ENCODE assay signal across 10 mouse cellular contexts in genomic region chr17:28524009-28524695, GRCm38 (mm10). TPM values are rescaled to one million over a fixed set of nuclear protein-coding genes. Genes with fewer than 3 reads are reported as not detected.
DNase-seq lines count a peak whose midpoint lies in the region; ATAC-seq and TF ChIP-seq lines count a peak whose summit lies in the region.
"Had no signal": no experiment of that assay in that cellular context is flagged by ENCODE, and none has a peak within 500 bp of the region (broad histone marks: within the 10 kb centered on the region; RNA-seq: fewer than 3 reads in every experiment).

No protein-coding gene starts in this region.

- no peak for TF ChIP-seq RAD21 in CH12.LX (IDR thresholded peaks at IDR 0.05; ENCODE audit: low read depth, low read length)

- TF ChIP-seq POLR2A in CH12.LX (IDR thresholded peaks at IDR 0.05; ENCODE audit: low read depth, low read length): no peak

- WGBS in hindbrain, embryonic 10.5 days: 83% methylated on average over 23 of the region's 23 CpGs
- 86% methylated on average over 23 of the region's 23 CpGs for whole genome bisulfite sequencing in hindbrain, embryonic 11.5 days
- WGBS in forebrain, embryonic 16.5 days: 89% methylated on average over 23 of the region's 23 CpGs

- peaks cover 51% of the 10 kb centered on the region for H3K27me3 ChIP-seq in hindbrain, embryonic 10.5 days (ENCODE audit: insufficient read depth, poor library complexity, severe bottlenecking)
- peaks cover 12% of the 10 kb centered on the region; the same call in 1 of the 2 replicates for H3K27me3 ChIP-seq in hindbrain, embryonic 11.5 days (ENCODE audit: control insufficient read depth, insufficient read depth, low read length)
- H3K27me3 ChIP-seq in CH12.LX (replicated peaks): peaks cover 13% of the 10 kb centered on the region
- no peaks in the 10 kb centered on the region; the same call in 1 of the 2 replicates for H3K27me3 ChIP-seq in forebrain, embryonic 16.5 days (replicated peaks; ENCODE audit: control insufficient read depth, insufficient read depth, low read length)

- no peak for ATAC-seq in hindbrain, embryonic 11.5 days (ENCODE audit: low FRiP score)
- ATAC-seq in forebrain, embryonic 16.5 days: no peak
- 0 out of 2 replicates have a peak, but pooled peaks have one; percentile 7 for ATAC-seq in megakaryocyte progenitor cell, adult 5-6 weeks (replicated peaks; ENCODE audit: poor library complexity)

- dilution Hi-C loops in CH12.LX (cut with MboI; ENCODE audit: extremely low pct_ligation_motif_present, extremely low pct_unique_long_range_greater_than_20kb, low sequenced_read_pairs): no loop called here

- TF ChIP-seq CTCF in CH12.LX (conservative IDR thresholded peaks at IDR 0.05 in 1 of 2, IDR thresholded peaks at IDR 0.05 in 1 of 2; ENCODE audit: low read depth in 2 of 2, low read length in 2 of 2): no peak

- no peaks in the 10 kb centered on the region for H3K79me2 ChIP-seq in CH12.LX (replicated peaks; ENCODE audit: control insufficient read depth, extremely low read depth, insufficient read depth, poor library complexity, severe bottlenecking)

- H3K9me3 ChIP-seq in hindbrain, embryonic 10.5 days: no peaks in the 10 kb centered on the region
- H3K9me3 ChIP-seq in hindbrain, embryonic 11.5 days (ENCODE audit: control insufficient read depth, low read length): no peaks in the 10 kb centered on the region
- no peaks in the 10 kb centered on the region for H3K9me3 ChIP-seq in CH12.LX (replicated peaks; ENCODE audit: low read length)
- H3K9me3 ChIP-seq in forebrain, embryonic 16.5 days (ENCODE audit: control insufficient read depth, low read length): no peaks in the 10 kb centered on the region

- H3K27ac ChIP-seq in hindbrain, embryonic 10.5 days: no peak overlapping the region
- H3K27ac ChIP-seq in hindbrain, embryonic 11.5 days (ENCODE audit: low read depth, low read length): no peak overlapping the region
- H3K27ac ChIP-seq in CH12.LX (ENCODE audit: insufficient read depth, low read depth): no peak overlapping the region
- no peak overlapping the region for H3K27ac ChIP-seq in forebrain, embryonic 16.5 days (ENCODE audit: low read length)

- no peak overlapping the region for H3K9ac ChIP-seq in hindbrain, embryonic 11.5 days (ENCODE audit: low read depth, low read length)
- H3K9ac ChIP-seq in CH12.LX (ENCODE audit: insufficient read depth, low read depth): no peak overlapping the region; the same call in 1 of the 2 replicates
- no peak overlapping the region for H3K9ac ChIP-seq in forebrain, embryonic 16.5 days (replicated peaks; ENCODE audit: low read depth, low read length)

- no peak for DNase-seq in hindbrain, embryonic 10.5 days (ENCODE audit: low spot score)
- no peak for DNase-seq in hindbrain, embryonic 11.5 days (ENCODE audit: low spot score)
- no peak for DNase-seq in CH12.LX (ENCODE audit: extremely low read depth)
- no peak for DNase-seq in adrenal gland, adult 8-10 months
- DNase-seq in gastrocnemius, adult 8-10 months (ENCODE audit: low spot score in 2 of 2): no peak
- no peak for DNase-seq in Muller cell, postnatal 12 days (ENCODE audit: inconsistent ontology term)
- DNase-seq: right cerebral cortex, postnatal 14 days had no signal

- peak overlapping the region; percentile 79; the same call in 1 of the 2 replicates for H3K4me3 ChIP-seq in hindbrain, embryonic 10.5 days
- H3K4me3 ChIP-seq in hindbrain, embryonic 11.5 days (ENCODE audit: low read depth, low read length): no peak overlapping the region
- H3K4me3 ChIP-seq in CH12.LX (replicated peaks in 1 of 3; ENCODE audit: low read depth in 2 of 3, low read length in 2 of 3, poor library complexity in 1 of 3): peak overlapping the region in 2 of 3 experiments; percentile 53 to 70
- H3K4me3 ChIP-seq in forebrain, embryonic 16.5 days (replicated peaks; ENCODE audit: low read length): no peak overlapping the region

- H3K36me3 ChIP-seq in hindbrain, embryonic 10.5 days: no peaks in the 10 kb centered on the region
- no peaks in the 10 kb centered on the region for H3K36me3 ChIP-seq in hindbrain, embryonic 11.5 days (ENCODE audit: control insufficient read depth, insufficient read depth, low read length)
- peaks cover 0 to 2% of the 10 kb centered on the region in 2 experiments for H3K36me3 ChIP-seq in CH12.LX (replicated peaks in 1 of 2; ENCODE audit: control insufficient read depth in 1 of 2, insufficient read depth in 1 of 2, low read length in 1 of 2)
- no peaks in the 10 kb centered on the region for H3K36me3 ChIP-seq in forebrain, embryonic 16.5 days (ENCODE audit: control insufficient read depth, insufficient read depth)

- peaks cover 31% of the 10 kb centered on the region for H3K4me1 ChIP-seq in hindbrain, embryonic 10.5 days (replicated peaks)
- 0 out of 2 replicates have a peak, but pooled peaks cover 3% of the 10 kb centered on the region for H3K4me1 ChIP-seq in hindbrain, embryonic 11.5 days (replicated peaks; ENCODE audit: control insufficient read depth, insufficient read depth, low read length)
- H3K4me1 ChIP-seq in CH12.LX (ENCODE audit: control insufficient read depth in 1 of 2, insufficient read depth in 2 of 2): peaks cover 16 to 52% of the 10 kb centered on the region in 2 experiments
- H3K4me1 ChIP-seq in forebrain, embryonic 16.5 days (replicated peaks; ENCODE audit: control insufficient read depth, insufficient read depth, low read length): peaks cover 14% of the 10 kb centered on the region

- in situ Hi-C loops in CH12.LX (cut with MboI; ENCODE audit: low pct_ligation_motif_present, low pct_unique_long_range_greater_than_20kb, low sequenced_read_pairs): loop anchor here (5.0 to 25.0 kb wide), 3 partner anchors 47 to 312 kb away; partner anchors contain the start of gene Def6

- H3K4me2 ChIP-seq in hindbrain, embryonic 11.5 days (replicated peaks; ENCODE audit: low read depth, low read length): no peak overlapping the region
- peak overlapping the region; percentile 53; the same call in 1 of the 2 replicates for H3K4me2 ChIP-seq in CH12.LX (ENCODE audit: insufficient read depth, low read depth, poor library complexity, severe bottlenecking)
- peak overlapping the region; percentile 82; the same call in 1 of the 2 replicates for H3K4me2 ChIP-seq in forebrain, embryonic 16.5 days (ENCODE audit: low read length)

- no peak for TF ChIP-seq EP300 in CH12.LX (IDR thresholded peaks at IDR 0.05; ENCODE audit: low read length)

RNA-seq across cellular contexts. Expression of gene Armc12, which starts 6.5 kb away (rescaled TPM):
- polyA plus RNA-seq in hindbrain, embryonic 10.5 days (2016; fragmentation: Nextera tagmentation; extraction: Ambion mirVana): not detected in 2 replicates
- not detected in 2 replicates for polyA plus RNA-seq in hindbrain, embryonic 11.5 days (2014; fragmentation: Nextera tagmentation; extraction: Ambion mirVana)
- total RNA-seq in CH12.LX (2012; rRNA removed) (not detected in 2 replicates), CH12.LX (2014; rRNA removed) (not detected in 2 replicates)
- not detected in 2 replicates for polyA plus RNA-seq in CH12.LX (2012; ENCODE audit: insufficient read length, low read depth)
- not detected in 2 replicates for polyA plus RNA-seq in forebrain, embryonic 16.5 days (2015; fragmentation: Nextera tagmentation; extraction: Ambion mirVana)
- total RNA-seq in megakaryocyte progenitor cell, adult 5-6 weeks (2015): not detected in 2 replicates
- not detected in 2 replicates for total RNA-seq in megakaryocyte progenitor cell, adult 5-6 weeks (2017)
- total RNA-seq in adrenal gland, adult 8-10 months (2022): not detected
- total RNA-seq in gastrocnemius, adult 8-10 months (2022): not detected
- total RNA-seq: heart, postnatal 36 days had no signal

RNA-seq across cellular contexts. Expression of gene Fkbp5, which starts 6.8 kb away (rescaled TPM):
- 34.3 and 37.9 TPM in 2 replicates for polyA plus RNA-seq in hindbrain, embryonic 10.5 days (2016; fragmentation: Nextera tagmentation; extraction: Ambion mirVana)
- 11.9 and 12.1 TPM in 2 replicates for polyA plus RNA-seq in hindbrain, embryonic 11.5 days (2014; fragmentation: Nextera tagmentation; extraction: Ambion mirVana)
- total RNA-seq in CH12.LX (2012; rRNA removed) (14.4 and 17.5 TPM in 2 replicates), CH12.LX (2014; rRNA removed) (21.5 and 22.6 TPM in 2 replicates)
- polyA plus RNA-seq in CH12.LX (2012; ENCODE audit: insufficient read length, low read depth): 31.4 and 35.3 TPM in 2 replicates
- 39.3 and 41.7 TPM in 2 replicates for polyA plus RNA-seq in forebrain, embryonic 16.5 days (2015; fragmentation: Nextera tagmentation; extraction: Ambion mirVana)
- total RNA-seq in megakaryocyte progenitor cell, adult 5-6 weeks (2015): 25.8 and 30.0 TPM in 2 replicates
- 40.2 and 58.9 TPM in 2 replicates for total RNA-seq in megakaryocyte progenitor cell, adult 5-6 weeks (2017)
- 100 to 1,000 TPM in 2 of 4 experiments, 10 to 100 TPM in 2; 77.9 to 150 (median 98.7) TPM for total RNA-seq in adrenal gland, adult 8-10 months (2022)
- total RNA-seq in gastrocnemius, adult 8-10 months (2022): 100 to 1,000 TPM in 1 of 4 experiments, 10 to 100 TPM in 3; 39.2 to 148 (median 53.2) TPM

RNA-seq across cellular contexts. Expression of gene Clpsl2, which starts 25.1 kb away (rescaled TPM):
- polyA plus RNA-seq in hindbrain, embryonic 10.5 days (2016; fragmentation: Nextera tagmentation; extraction: Ambion mirVana): not detected in 2 replicates
- polyA plus RNA-seq in hindbrain, embryonic 11.5 days (2014; fragmentation: Nextera tagmentation; extraction: Ambion mirVana): not detected in 2 replicates
- total RNA-seq in CH12.LX (2012; rRNA removed): not detected in 2 replicates
- total RNA-seq in CH12.LX (2014; rRNA removed): not detected in 2 replicates
- polyA plus RNA-seq in CH12.LX (2012; ENCODE audit: insufficient read length, low read depth): not detected in 2 replicates
- not detected in 2 replicates for polyA plus RNA-seq in forebrain, embryonic 16.5 days (2015; fragmentation: Nextera tagmentation; extraction: Ambion mirVana)
- total RNA-seq in megakaryocyte progenitor cell, adult 5-6 weeks (2015): not detected in 2 replicates
- total RNA-seq in megakaryocyte progenitor cell, adult 5-6 weeks (2017): not detected in 2 replicates
- total RNA-seq in adrenal gland, adult 8-10 months (2022): not detected
- not detected for total RNA-seq in gastrocnemius, adult 8-10 months (2022)
- total RNA-seq: heart, postnatal 36 days had no signal

RNA-seq across cellular contexts. Expression of gene Clps, which starts 36.4 kb away (rescaled TPM):
- polyA plus RNA-seq in hindbrain, embryonic 10.5 days (2016; fragmentation: Nextera tagmentation; extraction: Ambion mirVana): not detected in 2 replicates
- polyA plus RNA-seq in hindbrain, embryonic 11.5 days (2014; fragmentation: Nextera tagmentation; extraction: Ambion mirVana): not detected in 2 replicates
- total RNA-seq in CH12.LX (2012; rRNA removed) (not detected in 2 replicates), CH12.LX (2014; rRNA removed) (not detected in 2 replicates)
- not detected in 2 replicates for polyA plus RNA-seq in CH12.LX (2012; ENCODE audit: insufficient read length, low read depth)
- polyA plus RNA-seq in forebrain, embryonic 16.5 days (2015; fragmentation: Nextera tagmentation; extraction: Ambion mirVana): not detected in 2 replicates
- total RNA-seq in megakaryocyte progenitor cell, adult 5-6 weeks (2015): not detected in 2 replicates
- not detected in 2 replicates for total RNA-seq in megakaryocyte progenitor cell, adult 5-6 weeks (2017)
- total RNA-seq in adrenal gland, adult 8-10 months (2022): not detected
- total RNA-seq in gastrocnemius, adult 8-10 months (2022): not detected
- total RNA-seq: heart, postnatal 36 days had no signal

RNA-seq across cellular contexts. Expression of gene Lhfpl5, which starts 51.3 kb away (rescaled TPM):
- polyA plus RNA-seq in hindbrain, embryonic 10.5 days (2016; fragmentation: Nextera tagmentation; extraction: Ambion mirVana): 1.9 and 2.1 TPM in 2 replicates
- polyA plus RNA-seq in hindbrain, embryonic 11.5 days (2014; fragmentation: Nextera tagmentation; extraction: Ambion mirVana): 2.0 and 2.2 TPM in 2 replicates
- total RNA-seq in CH12.LX (2012; rRNA removed) (0.08 TPM in 1 of 2 replicates, not detected in the other), CH12.LX (2014; rRNA removed) (not detected in 2 replicates)
- polyA plus RNA-seq in CH12.LX (2012; ENCODE audit: insufficient read length, low read depth): not detected in 2 replicates
- 5.3 and 8.3 TPM in 2 replicates for polyA plus RNA-seq in forebrain, embryonic 16.5 days (2015; fragmentation: Nextera tagmentation; extraction: Ambion mirVana)
- total RNA-seq in megakaryocyte progenitor cell, adult 5-6 weeks (2015): not detected in 2 replicates
- not detected in 2 replicates for total RNA-seq in megakaryocyte progenitor cell, adult 5-6 weeks (2017)
- total RNA-seq in adrenal gland, adult 8-10 months (2022): 1 to 10 TPM; 2.6 to 6.7 (median 4.2) TPM
- total RNA-seq in gastrocnemius, adult 8-10 months (2022): not detected
- total RNA-seq: heart, postnatal 36 days had no signal

Comparison
In these comparisons a context has a peak if more than half of its experiments do, and no peak if none do; other contexts are left out.
1. H3K4me3 ChIP-seq: peak in hindbrain, embryonic 10.5 days (single experiment) and CH12.LX (2 of 3); none in hindbrain, embryonic 11.5 days (single experiment) and forebrain, embryonic 16.5 days (single experiment).